Mouse (Mus musculus) heart, embryonic 12.5 days (tissue): ENCODE results near the gene Efna4. TPM values are rescaled to one million over a fixed set of nuclear protein-coding genes. Genes with fewer than 3 reads are reported as not detected.

Source experiments
- ATAC-seq: fragments of 200-750 bp; cut with Nextera tagmentation; 2 replicates; pipeline ENCODE4 v1.8.0; 2017; ENCODE audit warnings: moderate TSS enrichment, moderate library complexity; ENCODE audit not compliant: insufficient number of reproducible peaks, low FRiP score
- H3K27ac ChIP-seq: fragments of 300-500 bp; sonication (generic); 2 replicates; pipeline ENCODE4 v1.5.1; 2016; ENCODE audit warnings: mild to moderate bottlenecking, moderate library complexity; ENCODE audit not compliant: poor library complexity, severe bottlenecking
- H3K27me3 ChIP-seq: fragments of 300-500 bp; sonication (generic); replicated peaks from 2 replicates; pipeline ENCODE4 v1.6.1; 2016; ENCODE audit warnings: mild to moderate bottlenecking, moderate library complexity
- H3K36me3 ChIP-seq: fragments of 300-500 bp; sonication (generic); 2 replicates; pipeline ENCODE4 v1.6.1; 2016; ENCODE audit warnings: mild to moderate bottlenecking, moderate library complexity
- H3K4me1 ChIP-seq: fragments of 300-500 bp; sonication (generic); replicated peaks from 2 replicates; pipeline ENCODE4 v1.6.1; 2016; ENCODE audit warnings: mild to moderate bottlenecking
- H3K4me2 ChIP-seq: fragments of 300-500 bp; sonication (generic); 2 replicates; pipeline ENCODE4 v1.6.1; 2016; ENCODE audit warnings: mild to moderate bottlenecking, moderate library complexity
- H3K4me3 ChIP-seq: fragments of 300-500 bp; sonication (generic); 2 replicates; pipeline ENCODE4 v1.5.1; 2016; ENCODE audit warnings: mild to moderate bottlenecking
- H3K9ac ChIP-seq: fragments of 300-500 bp; sonication (generic); 2 replicates; pipeline ENCODE4 v1.6.1; 2016; ENCODE audit warnings: mild to moderate bottlenecking, moderate library complexity
- H3K9me3 ChIP-seq: fragments of 300-500 bp; sonication (generic); replicated peaks from 2 replicates; pipeline ENCODE4 v1.6.1; 2016; ENCODE audit warnings: mild to moderate bottlenecking, moderate library complexity
- WGBS: fragments of 180-500 bp; shearing (Covaris S2); methylation state at CpG from one replicate; pipeline ENCODE4 v1.1.7; 2016; 5-methylcytosine and 5-hydroxymethylcytosine counted together
- polyA plus RNA-seq: library from polyadenylated mRNA; unstranded; fragments of >200 nt; fragmentation: Nextera tagmentation; extraction: Ambion mirVana; gene quantifications from 2 replicates; pipeline ENCODE4 v1.2.1, GENCODE M21; 2016

The Efna4 gene
- polyA plus RNA-seq, 1 experiment from 2014 or later, result 8.7 TPM

DNA sequence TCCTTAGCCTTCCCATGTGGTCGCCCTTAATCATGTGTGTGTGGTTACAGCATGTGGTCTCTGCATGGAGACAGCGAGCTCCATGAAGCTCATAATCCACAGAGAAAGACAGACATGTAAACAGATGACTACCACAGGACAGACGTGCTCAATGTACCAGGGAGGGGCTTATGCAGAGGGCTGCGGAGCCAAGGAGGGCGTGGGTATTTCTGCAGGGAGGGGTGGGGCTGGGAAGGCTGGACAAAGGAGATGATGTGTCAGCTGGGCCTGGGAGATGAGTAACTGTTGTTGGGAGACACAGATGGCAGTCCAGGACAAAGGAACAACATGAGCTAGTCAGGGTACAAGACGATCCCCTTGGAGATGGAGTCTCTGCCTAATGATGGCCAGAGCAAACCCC, 21.8 kb upstream of the Efna4 start:
- 64% methylated on average over 6 of the region's 6 CpGs for WGBS
- Histone ChIP-seq H3K4me2 (no peak overlapping the region), H3K27ac (no peak overlapping the region), H3K4me3 (no peak overlapping the region), H3K4me1 (no peaks in the 10 kb centered on the region), H3K9ac (no peak overlapping the region), H3K27me3 (peaks cover 17% of the 10 kb centered on the region; the same call in 1 of the 2 replicates), H3K36me3 (no peaks in the 10 kb centered on the region), H3K9me3 (no peaks in the 10 kb centered on the region)
- no peak for ATAC-seq

DNA sequence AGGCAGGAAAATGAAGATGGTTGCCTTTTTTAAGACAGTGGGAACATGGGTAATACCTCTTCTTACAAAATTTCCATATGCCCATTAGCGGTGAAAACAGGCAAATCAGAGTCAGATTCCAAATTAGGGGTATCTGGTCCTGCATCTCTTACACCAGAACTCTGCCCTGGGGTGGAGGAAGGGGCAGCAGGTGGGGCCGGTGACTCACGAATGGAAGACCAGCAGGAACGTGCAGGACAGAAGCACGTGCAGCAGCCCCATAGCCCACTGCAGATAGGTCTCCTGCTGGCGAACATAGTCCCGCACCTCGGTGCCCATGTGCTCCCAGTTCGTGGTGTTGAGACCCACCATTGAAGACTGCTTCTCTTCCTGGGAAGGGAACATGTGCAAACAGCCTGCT, 18.2 kb upstream of the Efna4 start:
- Histone ChIP-seq H3K4me3 (no peak overlapping the region), H3K4me2 (no peak overlapping the region), H3K27ac (no peak overlapping the region), H3K4me1 (no peaks in the 10 kb centered on the region), H3K9me3 (no peaks in the 10 kb centered on the region), H3K36me3 (no peaks in the 10 kb centered on the region), H3K9ac (no peak overlapping the region), H3K27me3 (peaks cover 45% of the 10 kb centered on the region)
- WGBS, result 53% methylated on average over 9 of the region's 9 CpGs
- ATAC-seq, result no peak

DNA sequence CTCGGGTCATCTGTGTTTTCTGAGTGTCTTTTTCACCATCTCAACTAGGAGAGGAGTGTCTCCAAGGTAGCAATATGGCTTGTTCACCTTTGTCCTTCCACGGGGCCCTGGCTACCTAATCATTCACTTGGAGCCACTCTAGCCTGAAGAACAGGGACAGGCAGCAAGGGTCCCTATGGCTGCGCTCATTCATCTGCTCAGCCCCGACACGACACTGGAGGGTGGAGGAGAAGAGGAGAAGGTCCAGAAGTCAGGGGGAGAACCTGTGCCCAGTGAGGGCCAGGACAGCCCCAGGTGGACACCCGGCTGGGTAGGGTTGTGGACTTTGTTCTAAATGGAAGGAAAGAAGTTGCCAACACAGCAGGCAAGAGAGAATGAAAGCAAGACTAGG, 17.7 kb upstream of the Efna4 start:
- H3K27me3 ChIP-seq, result peaks cover 48% of the 10 kb centered on the region
- ATAC-seq, result no peak
- 79% methylated on average over 6 of the region's 6 CpGs for WGBS
- H3K9me3 ChIP-seq, result no peaks in the 10 kb centered on the region
- no peak overlapping the region for H3K27ac ChIP-seq
- H3K36me3 ChIP-seq, result no peaks in the 10 kb centered on the region
- H3K4me3 ChIP-seq, result no peak overlapping the region
- H3K4me1 ChIP-seq, result 0 out of 2 replicates have a peak, but pooled peaks cover 1% of the 10 kb centered on the region
- H3K4me2 ChIP-seq, result no peak overlapping the region
- H3K9ac ChIP-seq, result no peak overlapping the region

DNA sequence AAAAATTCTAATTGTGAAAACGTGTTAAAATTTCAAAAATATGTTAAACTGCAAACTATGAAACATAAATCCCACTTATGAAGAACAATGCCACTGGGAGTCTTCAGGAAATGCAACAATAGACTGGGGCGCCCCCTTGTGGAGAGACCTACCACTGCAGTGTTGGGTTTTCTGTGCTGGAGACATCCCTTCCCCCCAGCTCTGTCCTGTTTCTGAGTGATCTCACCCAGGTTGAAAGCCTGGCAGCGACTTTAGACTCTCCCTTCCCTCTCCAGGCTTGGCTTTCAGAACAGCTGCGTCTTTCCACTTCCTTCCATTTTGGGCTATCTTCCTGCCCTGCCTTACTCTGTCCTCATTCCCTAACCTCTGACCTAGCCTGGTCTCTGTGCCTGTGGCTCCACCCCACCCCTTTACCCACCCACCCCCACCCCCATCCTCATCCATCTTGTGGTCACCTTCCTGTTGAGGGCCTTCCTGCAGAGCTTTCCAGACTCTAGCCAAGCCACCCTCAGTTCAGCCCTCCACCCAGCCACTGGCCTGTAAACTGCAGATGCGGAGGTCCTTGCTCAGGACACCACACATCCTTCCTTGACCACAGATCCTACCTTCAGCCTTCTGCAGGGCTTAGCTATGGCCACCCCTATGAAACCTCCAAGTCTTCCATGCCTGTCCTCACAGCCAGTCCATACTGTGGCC, 17.1 kb upstream of the Efna4 start:
- no peaks in the 10 kb centered on the region for H3K36me3 ChIP-seq
- H3K4me1 ChIP-seq, result peaks cover 6% of the 10 kb centered on the region; the same call in 1 of the 2 replicates
- H3K9ac ChIP-seq, result no peak overlapping the region
- no peak for ATAC-seq
- H3K4me2 ChIP-seq, result no peak overlapping the region
- H3K27me3 ChIP-seq, result peaks cover 52% of the 10 kb centered on the region
- WGBS, result 17% methylated on average over 5 of the region's 5 CpGs
- no peak overlapping the region for H3K4me3 ChIP-seq
- no peaks in the 10 kb centered on the region for H3K9me3 ChIP-seq
- H3K27ac ChIP-seq, result no peak overlapping the region

DNA sequence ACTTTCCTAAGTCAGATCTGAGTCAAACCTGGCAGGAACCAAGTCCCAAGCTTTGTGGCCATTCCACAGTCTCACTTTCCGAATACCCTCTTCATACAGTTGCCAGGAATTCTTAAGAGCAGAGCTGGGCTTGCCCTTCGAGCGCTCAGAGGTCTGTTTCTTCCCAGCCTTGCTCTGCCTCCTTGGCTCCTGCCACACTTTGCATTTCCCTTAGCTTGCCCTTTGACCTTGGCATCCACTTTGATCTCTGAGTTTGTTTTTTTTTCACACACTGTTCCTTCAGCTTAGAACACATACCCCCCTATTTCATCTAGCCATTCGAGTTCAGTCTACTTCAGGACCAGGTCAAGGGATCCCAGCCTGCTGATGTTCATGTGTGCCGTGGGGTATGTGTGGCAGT, 13.4 kb upstream of the Efna4 start:
- Histone ChIP-seq H3K36me3 (no peaks in the 10 kb centered on the region), H3K9me3 (no peaks in the 10 kb centered on the region), H3K27ac (no peak overlapping the region), H3K9ac (no peak overlapping the region), H3K27me3 (peaks cover 57% of the 10 kb centered on the region), H3K4me3 (no peak overlapping the region), H3K4me2 (no peak overlapping the region), H3K4me1 (peaks cover 21% of the 10 kb centered on the region)
- no peak for ATAC-seq
- 58% methylated on average over 5 of the region's 5 CpGs for WGBS

DNA sequence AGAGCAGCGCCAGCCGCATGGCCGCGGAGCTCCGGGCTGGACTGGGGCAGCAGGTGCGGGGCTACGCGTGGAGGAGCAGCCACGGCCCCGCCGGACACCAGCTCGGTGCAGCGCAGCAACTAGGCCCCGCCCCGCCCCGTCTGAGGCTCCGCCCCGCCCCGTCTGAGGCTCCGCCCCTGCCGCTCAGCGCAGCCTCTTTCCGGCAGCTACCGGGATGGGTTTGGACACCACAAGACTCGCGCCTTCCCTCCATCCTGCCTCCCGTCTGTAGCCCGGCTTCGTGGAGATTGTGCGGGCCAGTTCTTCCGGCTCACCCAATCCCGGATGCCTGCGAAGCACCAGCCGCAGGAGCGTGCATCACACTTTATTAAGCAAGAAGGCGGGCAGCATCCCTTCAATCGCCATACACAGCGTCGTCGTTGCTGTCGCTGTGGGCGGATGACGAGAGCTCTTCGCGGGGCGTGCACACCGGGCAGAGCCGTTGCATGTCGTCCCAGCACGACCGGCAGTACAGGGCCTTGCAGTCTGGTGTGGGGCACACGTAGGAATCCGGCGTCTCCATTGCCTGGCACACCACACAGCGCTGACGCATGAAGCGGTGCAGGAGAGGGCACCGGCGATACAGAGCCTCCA, 12.2 kb upstream of the Efna4 start, which contains the start of gene Adam15:
TSS of gene Adam15 (minus strand) at position 128 of the 633 bp plus-strand sequence.
- H3K9me3 ChIP-seq, result no peaks in the 10 kb centered on the region
- H3K4me2 ChIP-seq, result peak within 1 kb of the TSS; percentile 90
- H3K27me3 ChIP-seq, result peaks cover 50% of the 10 kb centered on the region
- peak within 1 kb of the TSS; percentile 56 for H3K27ac ChIP-seq
- no peaks in the 10 kb centered on the region; the same call in 1 of the 2 replicates for H3K36me3 ChIP-seq
- under 1% methylated on average over 59 of the region's 59 CpGs for WGBS
- H3K9ac ChIP-seq, result peak within 1 kb of the TSS; percentile 73
- peaks cover 21% of the 10 kb centered on the region for H3K4me1 ChIP-seq
- peak; percentile 88 for ATAC-seq
- H3K4me3 ChIP-seq, result peak within 1 kb of the TSS; percentile 65

DNA sequence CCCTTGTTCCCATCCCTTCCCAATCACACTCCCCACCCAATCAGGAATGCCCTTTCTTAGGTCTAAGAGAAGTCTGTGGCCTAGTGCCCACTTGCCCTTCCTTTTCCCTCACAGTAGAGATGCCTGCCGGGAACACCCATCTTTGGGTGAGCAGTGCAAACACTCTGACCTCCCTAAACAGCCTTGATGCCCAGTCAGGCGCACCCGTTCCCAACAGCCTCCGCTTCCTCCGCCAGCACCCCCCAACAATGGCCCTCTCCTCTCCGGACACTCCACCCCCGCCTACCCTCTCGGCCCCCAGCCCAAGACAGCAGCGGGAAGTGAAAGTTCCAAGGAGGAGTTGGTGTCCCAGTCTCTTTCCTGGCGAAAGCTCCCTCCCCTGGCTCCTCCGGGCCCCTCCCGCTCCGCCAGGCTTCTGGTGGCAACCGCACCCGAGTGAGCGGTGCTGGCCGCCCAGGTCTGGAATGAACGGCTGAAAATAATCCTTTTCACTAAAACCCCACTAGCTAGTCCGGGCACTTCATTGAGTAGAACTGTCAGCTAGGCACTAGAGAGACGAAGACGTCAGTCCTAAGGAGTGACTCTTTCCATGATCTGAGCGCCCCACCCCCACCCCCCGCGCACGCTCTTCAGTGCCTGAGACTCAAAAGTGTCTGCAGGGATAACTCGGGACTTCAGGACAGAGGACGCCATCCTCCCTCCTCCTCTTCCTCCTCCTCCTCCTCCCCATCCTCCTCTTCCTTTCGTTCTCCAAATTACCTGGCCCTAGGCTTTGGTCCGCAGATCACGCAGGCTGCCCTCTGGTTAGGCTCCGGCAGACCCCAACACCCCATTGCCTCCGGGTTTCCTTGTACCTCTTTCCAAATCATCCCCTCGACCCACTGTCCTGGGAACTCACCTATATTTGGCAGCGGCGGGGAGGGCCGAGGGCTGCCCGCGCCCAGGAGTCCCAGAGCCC, 11.4 kb upstream of the Efna4 start:
- peak overlapping the region; percentile 56 for H3K27ac ChIP-seq
- WGBS, result 1% methylated on average over 38 of the region's 38 CpGs
- peak; percentile 57 for ATAC-seq
- H3K4me1 ChIP-seq, result peaks cover 21% of the 10 kb centered on the region
- peaks cover 5% of the 10 kb centered on the region; the same call in 1 of the 2 replicates for H3K36me3 ChIP-seq
- H3K27me3 ChIP-seq, result peaks cover 53% of the 10 kb centered on the region
- H3K4me3 ChIP-seq, result peak overlapping the region; percentile 65
- H3K9me3 ChIP-seq, result no peaks in the 10 kb centered on the region
- peak overlapping the region; percentile 90 for H3K4me2 ChIP-seq
- peak overlapping the region; percentile 73 for H3K9ac ChIP-seq

DNA sequence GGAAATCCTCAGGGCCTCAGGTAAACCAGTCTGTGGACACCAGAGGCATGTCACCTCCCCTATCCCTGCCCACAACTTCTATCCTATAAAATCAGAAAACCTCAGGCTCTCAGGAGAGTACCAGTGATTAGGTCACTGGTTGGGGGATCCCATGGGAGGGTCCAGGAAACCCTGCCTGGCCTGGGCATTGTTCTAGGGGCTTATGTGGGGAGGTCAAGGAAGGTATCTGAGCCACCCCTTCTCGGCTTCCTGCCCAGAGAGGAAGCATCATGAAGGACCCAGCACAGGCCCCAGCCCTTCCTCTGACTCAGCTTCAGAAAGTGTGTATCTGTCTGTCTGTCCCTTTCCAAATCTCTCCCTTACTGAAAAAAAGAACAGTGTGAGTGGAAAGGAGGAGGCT, 10.1 kb upstream of the Efna4 start:
- 0 out of 2 replicates have a peak overlapping the region, but pooled peaks have one; percentile 8 for H3K27ac ChIP-seq
- no peak for ATAC-seq
- H3K27me3 ChIP-seq, result peaks cover 44% of the 10 kb centered on the region
- WGBS, result 58% methylated on average over 1 of the region's 1 CpGs
- H3K4me2 ChIP-seq, result peak overlapping the region; percentile 90
- peaks cover 16% of the 10 kb centered on the region for H3K36me3 ChIP-seq
- H3K9me3 ChIP-seq, result no peaks in the 10 kb centered on the region
- H3K9ac ChIP-seq, result 0 out of 2 replicates have a peak overlapping the region, but pooled peaks have one; percentile 1
- H3K4me3 ChIP-seq, result no peak overlapping the region
- peaks cover 21% of the 10 kb centered on the region for H3K4me1 ChIP-seq

DNA sequence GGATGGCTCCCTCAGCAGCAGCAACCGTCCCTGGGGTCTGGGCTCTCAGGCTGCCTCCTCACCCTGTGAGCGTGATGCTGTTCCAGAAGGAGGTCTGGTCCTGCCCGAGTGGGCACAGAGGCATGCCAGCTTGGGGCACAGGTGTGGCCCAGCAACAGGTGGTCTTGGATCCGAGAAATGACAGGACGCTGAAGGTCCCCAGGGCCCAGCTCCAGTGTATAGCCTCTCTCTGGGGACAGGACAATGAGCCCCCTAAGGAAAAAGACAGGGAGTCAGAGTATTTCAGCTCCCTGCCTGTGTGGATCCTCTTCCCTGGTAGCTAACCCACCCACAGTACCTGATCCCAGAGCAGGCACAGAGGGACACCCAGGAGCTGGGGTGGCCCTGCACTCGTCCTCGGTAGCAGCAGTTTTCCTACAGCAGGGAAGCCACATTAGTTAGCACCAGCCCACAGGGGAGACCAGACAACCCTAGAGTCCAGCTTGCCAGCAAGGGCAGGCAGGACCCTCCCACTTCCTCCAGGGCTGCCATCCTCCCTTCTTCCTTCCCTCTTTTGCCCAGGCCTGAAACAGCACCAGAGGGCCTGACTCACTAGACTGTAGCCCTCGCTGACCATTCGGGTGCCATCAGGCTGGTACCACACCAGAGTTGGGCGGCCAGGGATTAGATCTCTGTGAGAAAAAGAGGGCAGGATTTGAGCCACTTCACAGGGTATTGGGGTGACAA, 9.2 kb upstream of the Efna4 start:
- Histone ChIP-seq H3K4me2 (no peak overlapping the region; the same call in 1 of the 2 replicates), H3K9ac (no peak overlapping the region), H3K4me3 (no peak overlapping the region), H3K9me3 (no peaks in the 10 kb centered on the region), H3K4me1 (peaks cover 21% of the 10 kb centered on the region), H3K27ac (no peak overlapping the region), H3K27me3 (peaks cover 35% of the 10 kb centered on the region), H3K36me3 (peaks cover 22% of the 10 kb centered on the region)
- WGBS, result 71% methylated on average over 10 of the region's 10 CpGs
- no peak for ATAC-seq

DNA sequence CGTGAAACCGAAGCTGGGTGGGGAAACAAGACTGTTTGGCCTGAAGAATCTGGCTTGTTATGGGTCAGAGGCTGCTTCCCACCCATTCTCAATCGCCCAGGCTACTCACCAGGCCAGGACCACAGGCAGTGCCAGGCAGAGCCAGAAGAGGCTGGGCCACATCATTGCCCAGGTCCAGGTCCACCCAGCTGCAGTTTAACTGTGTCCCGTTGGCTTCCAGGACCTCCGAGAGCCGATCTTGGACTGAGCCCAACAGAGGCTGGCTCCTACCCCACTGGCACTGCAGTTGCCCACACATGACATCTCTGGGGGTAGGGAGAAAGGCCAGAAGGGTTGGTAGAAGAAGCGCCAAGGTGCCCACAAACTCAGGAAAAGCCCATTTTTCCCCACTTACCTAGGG, 5.5 kb upstream of the Efna4 start:
- Histone ChIP-seq H3K36me3 (peaks cover 25% of the 10 kb centered on the region), H3K27me3 (peaks cover 13% of the 10 kb centered on the region), H3K4me1 (peaks cover 17% of the 10 kb centered on the region; the same call in 1 of the 2 replicates), H3K27ac (no peak overlapping the region), H3K4me2 (no peak overlapping the region), H3K9me3 (no peaks in the 10 kb centered on the region), H3K9ac (no peak overlapping the region), H3K4me3 (no peak overlapping the region)
- no peak for ATAC-seq
- 87% methylated on average over 7 of the region's 7 CpGs for WGBS
